Mouse (Mus musculus) lung, adult 2 months (tissue): ENCODE data around the gene Pak2.

Source experiments
- CTCF ChIP-seq: fragments of 200-500 bp; IDR thresholded peaks from 2 replicates; pipeline ENCODE4 v1.5.1; 2011; ENCODE audit warnings: mild to moderate bottlenecking, low read length, control low read depth; ENCODE audit not compliant: insufficient read depth
- POLR2A ChIP-seq: fragments of 200-500 bp; IDR thresholded peaks from 2 replicates; pipeline ENCODE4 v1.6.1; 2011; ENCODE audit warnings: low read depth, mild to moderate bottlenecking, control low read depth, low read length, borderline replicate concordance; ENCODE audit errors: extremely low read depth

GRCm38 (mm10) chr16:32010330-32010729, 68.8 kb downstream of the Pak2 start:
- no peak for TF ChIP-seq CTCF
- TF ChIP-seq POLR2A: no peak
